ENCODE assay signal across 9 mouse cellular contexts in genomic region chr1:52578298-52579056, GRCm38 (mm10). TPM values are rescaled to one million over a fixed set of nuclear protein-coding genes. Genes with fewer than 3 reads are reported as not detected.
DNase-seq lines count a peak whose midpoint lies in the region; ATAC-seq lines count a peak whose summit lies in the region.
"Had no signal": no experiment of that assay in that cellular context is flagged by ENCODE, and none has a peak within 500 bp of the region (broad histone marks: within the 10 kb centered on the region; RNA-seq: fewer than 3 reads in every experiment).

No protein-coding gene starts in this region.

- DNase-seq in urinary bladder, adult 18-20 months (ENCODE audit: low spot score in 2 of 2): peak; percentile 32 to 51
- no peak for DNase-seq in urinary bladder, postnatal 10 days (ENCODE audit: low spot score)
- peak; percentile 52 for DNase-seq in telencephalon, adult 2 months (ENCODE audit: low read depth, low spot score)
- DNase-seq in gastrocnemius, postnatal 25 days: no peak

- H3K36me3 ChIP-seq in embryonic facial prominence, embryonic 15.5 days: no peaks in the 10 kb centered on the region
- no peaks in the 10 kb centered on the region for H3K36me3 ChIP-seq in hindbrain, embryonic 13.5 days
- no peaks in the 10 kb centered on the region for H3K36me3 ChIP-seq in limb, embryonic 13.5 days
- H3K36me3 ChIP-seq in midbrain, embryonic 15.5 days (replicated peaks): no peaks in the 10 kb centered on the region

- peak overlapping the region; percentile 33 for H3K4me2 ChIP-seq in embryonic facial prominence, embryonic 15.5 days (replicated peaks)
- H3K4me2 ChIP-seq in hindbrain, embryonic 13.5 days: no peak overlapping the region
- peak overlapping the region; percentile 38 for H3K4me2 ChIP-seq in limb, embryonic 13.5 days (replicated peaks)
- no peak overlapping the region for H3K4me2 ChIP-seq in midbrain, embryonic 15.5 days

- H3K4me1 ChIP-seq in embryonic facial prominence, embryonic 15.5 days: peaks cover 21% of the 10 kb centered on the region
- H3K4me1 ChIP-seq in hindbrain, embryonic 13.5 days (replicated peaks): peaks cover 9% of the 10 kb centered on the region; the same call in 1 of the 2 replicates
- H3K4me1 ChIP-seq in limb, embryonic 13.5 days: peaks cover 25% of the 10 kb centered on the region
- H3K4me1 ChIP-seq in midbrain, embryonic 15.5 days: 0 out of 2 replicates have a peak, but pooled peaks cover 3% of the 10 kb centered on the region

- no peaks in the 10 kb centered on the region for H3K9me3 ChIP-seq in embryonic facial prominence, embryonic 15.5 days (replicated peaks)
- H3K9me3 ChIP-seq in hindbrain, embryonic 13.5 days: no peaks in the 10 kb centered on the region
- H3K9me3 ChIP-seq in limb, embryonic 13.5 days: no peaks in the 10 kb centered on the region
- H3K9me3 ChIP-seq in midbrain, embryonic 15.5 days: no peaks in the 10 kb centered on the region

- H3K9ac ChIP-seq in embryonic facial prominence, embryonic 15.5 days: no peak overlapping the region
- no peak overlapping the region for H3K9ac ChIP-seq in hindbrain, embryonic 13.5 days
- H3K9ac ChIP-seq in limb, embryonic 13.5 days: no peak overlapping the region; the same call in 1 of the 2 replicates
- H3K9ac ChIP-seq in midbrain, embryonic 15.5 days: no peak overlapping the region

- no peaks in the 10 kb centered on the region for H3K27me3 ChIP-seq in embryonic facial prominence, embryonic 15.5 days
- H3K27me3 ChIP-seq in hindbrain, embryonic 13.5 days: no peaks in the 10 kb centered on the region
- no peaks in the 10 kb centered on the region for H3K27me3 ChIP-seq in limb, embryonic 13.5 days
- H3K27me3 ChIP-seq in midbrain, embryonic 15.5 days (replicated peaks): no peaks in the 10 kb centered on the region

- 16% methylated on average over 5 of the region's 5 CpGs for WGBS in embryonic facial prominence, embryonic 15.5 days
- WGBS in hindbrain, embryonic 13.5 days: 55% methylated on average over 5 of the region's 5 CpGs
- 28% methylated on average over 5 of the region's 5 CpGs for WGBS in limb, embryonic 13.5 days
- WGBS in midbrain, embryonic 15.5 days: 61% methylated on average over 5 of the region's 5 CpGs

- peak overlapping the region; percentile 90 for H3K27ac ChIP-seq in embryonic facial prominence, embryonic 15.5 days (replicated peaks)
- peak overlapping the region; percentile 8; the same call in 1 of the 2 replicates for H3K27ac ChIP-seq in hindbrain, embryonic 13.5 days
- peak overlapping the region; percentile 81 for H3K27ac ChIP-seq in limb, embryonic 13.5 days
- no peak overlapping the region for H3K27ac ChIP-seq in midbrain, embryonic 15.5 days

- peak; percentile 80 for ATAC-seq in embryonic facial prominence, embryonic 15.5 days (ENCODE audit: insufficient number of reproducible peaks, low FRiP score, low TSS enrichment, low read depth)
- ATAC-seq in hindbrain, embryonic 13.5 days (ENCODE audit: low FRiP score): peak; percentile 75
- peak; percentile 85 for ATAC-seq in limb, embryonic 13.5 days (ENCODE audit: low FRiP score, low read depth)
- ATAC-seq in midbrain, embryonic 15.5 days (replicated peaks): 0 out of 2 replicates have a peak, but pooled peaks have one; percentile 27

- H3K4me3 ChIP-seq in embryonic facial prominence, embryonic 15.5 days (replicated peaks): no peak overlapping the region
- H3K4me3 ChIP-seq in hindbrain, embryonic 13.5 days: no peak overlapping the region
- H3K4me3 ChIP-seq in limb, embryonic 13.5 days: no peak overlapping the region
- no peak overlapping the region for H3K4me3 ChIP-seq in midbrain, embryonic 15.5 days
- H3K4me3 ChIP-seq: erythroblast, embryonic 14.5 days had no signal

RNA-seq across cellular contexts. Expression of gene Nemp2, which starts 52.0 kb away (rescaled TPM):
- polyA plus RNA-seq in embryonic facial prominence, embryonic 15.5 days (2015; fragmentation: Nextera tagmentation; extraction: Ambion mirVana): 8.5 and 9.3 TPM in 2 replicates
- 6.3 and 7.1 TPM in 2 replicates for polyA plus RNA-seq in hindbrain, embryonic 13.5 days (2015; fragmentation: Nextera tagmentation; extraction: Ambion mirVana)
- polyA plus RNA-seq in limb, embryonic 13.5 days (2015; fragmentation: Nextera tagmentation; extraction: Ambion mirVana): 10.2 and 12.0 TPM in 2 replicates
- polyA plus RNA-seq in midbrain, embryonic 15.5 days (2015; fragmentation: Nextera tagmentation; extraction: Ambion mirVana): 5.3 and 5.4 TPM in 2 replicates
- total RNA-seq in gastrocnemius, postnatal 25 days (2021): under 1 TPM; 0.51 TPM

Comparison
In these comparisons a context has a peak if more than half of its experiments do, and no peak if none do; other contexts are left out.
1. DNase-seq: peak in urinary bladder, adult 18-20 months (2 of 2) and telencephalon, adult 2 months (single experiment); none in urinary bladder, postnatal 10 days (single experiment) and gastrocnemius, postnatal 25 days (single experiment).
2. ATAC-seq: peak in every context shown above with its lines; median percentile 85 in limb, embryonic 13.5 days; 80 in embryonic facial prominence, embryonic 15.5 days; 75 in hindbrain, embryonic 13.5 days; 27 in midbrain, embryonic 15.5 days.
3. H3K4me2 ChIP-seq: peak in embryonic facial prominence, embryonic 15.5 days (single experiment) and limb, embryonic 13.5 days (single experiment); none in hindbrain, embryonic 13.5 days (single experiment) and midbrain, embryonic 15.5 days (single experiment).